Mouse (Mus musculus): ENCODE results near the gene Nagpa. TPM values are rescaled to one million over a fixed set of nuclear protein-coding genes. Genes with fewer than 3 reads are reported as not detected.

Gene Nagpa
- polyA plus RNA-seq, 1 experiment, result 41.7 TPM

DNA sequence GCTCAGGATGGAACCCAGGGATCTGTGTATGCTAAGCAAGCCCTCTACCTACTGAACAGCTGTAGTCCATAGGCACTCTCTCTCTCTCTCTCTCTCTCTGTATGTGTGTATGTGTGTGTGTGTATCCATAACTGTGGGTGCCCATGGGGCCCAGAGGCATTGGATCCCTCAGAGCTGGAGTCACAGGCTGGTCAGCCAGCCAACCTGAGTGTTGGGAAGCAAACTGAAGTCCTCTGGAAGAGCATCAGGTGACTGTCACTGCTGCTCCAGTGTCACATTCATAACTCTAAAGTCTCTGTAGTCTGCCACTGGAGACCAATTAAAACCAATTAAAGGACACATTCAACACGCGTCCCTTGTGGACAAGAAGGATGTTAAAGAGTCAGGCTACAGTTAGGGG lies 47.3 kb downstream of the Nagpa start:
- Histone ChIP-seq H3K27me3 (ENCODE audit: control insufficient read depth, insufficient read depth, low read length) (no peaks in the 10 kb centered on the region), H3K4me3 (ENCODE audit: extremely low read depth, insufficient read depth, insufficient read length) (no peak overlapping the region), H3K4me1 (ENCODE audit: control insufficient read depth, insufficient read depth, insufficient read length) (no peaks in the 10 kb centered on the region), H3K27ac (ENCODE audit: insufficient read depth, low read length) (no peak overlapping the region), H3K36me3 (ENCODE audit: control insufficient read depth, insufficient read depth, low read length) (no peaks in the 10 kb centered on the region)
- no peak for TF ChIP-seq CTCF (IDR thresholded peaks at IDR 0.05; ENCODE audit: extremely low read depth, insufficient read depth, insufficient read length, insufficient replicate concordance)
- TF ChIP-seq POLR2A (IDR thresholded peaks at IDR 0.05; ENCODE audit: low read depth, low read length), result no peak
- DNase-seq (ENCODE audit: low read depth in 1 of 2, low spot score in 2 of 2), result no peak
- WGBS, result 78% methylated on average over 2 of the region's 2 CpGs

- Histone ChIP-seq H3K36me3 (ENCODE audit: control insufficient read depth, insufficient read depth, low read length) (no peaks in the 10 kb centered on the region), H3K27me3 (ENCODE audit: control insufficient read depth, insufficient read depth, low read length) (no peaks in the 10 kb centered on the region), H3K4me1 (ENCODE audit: control insufficient read depth, insufficient read depth, insufficient read length) (no peaks in the 10 kb centered on the region), H3K27ac (ENCODE audit: insufficient read depth, low read length) (no peak overlapping the region), H3K4me3 (ENCODE audit: extremely low read depth, insufficient read depth, insufficient read length) (no peak overlapping the region)
- TF ChIP-seq POLR2A (IDR thresholded peaks at IDR 0.05; ENCODE audit: low read depth, low read length), result no peak
- no peak for TF ChIP-seq CTCF (IDR thresholded peaks at IDR 0.05; ENCODE audit: extremely low read depth, insufficient read depth, insufficient read length, insufficient replicate concordance)
- no peak for DNase-seq (ENCODE audit: low read depth in 1 of 2, low spot score in 2 of 2)
- 56% methylated on average over 3 of the region's 3 CpGs for WGBS
Measured at GRCm38 (mm10) chr16:5155014-5155413, 48.8 kb downstream of the Nagpa start.

DNA sequence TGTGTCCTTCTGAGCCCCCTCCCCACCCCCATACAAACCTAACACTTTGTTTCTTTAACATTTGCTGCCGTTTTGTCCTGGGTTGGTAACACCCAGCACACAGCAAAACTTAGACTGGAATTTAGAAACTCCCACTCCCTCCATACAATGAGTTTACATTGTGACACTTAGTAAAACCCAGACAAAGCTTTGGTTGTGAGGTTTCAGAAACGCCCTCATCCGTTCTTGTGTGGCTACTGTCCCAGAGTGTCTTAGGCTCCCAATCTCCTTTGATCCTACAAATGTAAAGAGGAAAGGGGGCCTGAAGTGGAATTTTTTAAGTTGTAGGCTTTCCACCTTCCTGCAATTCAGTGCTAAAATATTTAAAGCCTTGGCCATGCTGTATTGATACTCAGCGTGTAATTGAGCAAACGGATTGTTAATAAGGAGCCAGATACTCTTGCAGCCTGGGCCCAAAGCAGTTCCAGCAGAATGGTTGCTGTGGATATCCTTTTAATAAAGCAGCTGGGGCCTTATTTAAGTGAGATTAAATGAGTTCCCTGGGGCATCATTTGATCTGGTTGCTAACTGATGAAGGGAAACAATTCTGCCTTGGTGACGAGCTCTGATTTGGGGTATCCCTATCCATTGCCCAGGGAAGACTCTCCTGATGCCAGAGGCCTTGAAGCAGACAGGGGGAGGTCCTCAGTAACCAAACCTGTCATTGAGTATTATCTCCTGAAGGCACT lies 50.3 kb downstream of the Nagpa start:
- no peaks in the 10 kb centered on the region for H3K27me3 ChIP-seq (ENCODE audit: control insufficient read depth, insufficient read depth, low read length)
- H3K4me3 ChIP-seq (ENCODE audit: extremely low read depth, insufficient read depth, insufficient read length), result no peak overlapping the region
- no peaks in the 10 kb centered on the region for H3K36me3 ChIP-seq (ENCODE audit: control insufficient read depth, insufficient read depth, low read length)
- no peak for DNase-seq (ENCODE audit: low read depth in 1 of 2, low spot score in 2 of 2)
- TF ChIP-seq POLR2A (IDR thresholded peaks at IDR 0.05; ENCODE audit: low read depth, low read length) (no peak), CTCF (IDR thresholded peaks at IDR 0.05; ENCODE audit: extremely low read depth, insufficient read depth, insufficient read length, insufficient replicate concordance) (no peak)
- no peaks in the 10 kb centered on the region for H3K4me1 ChIP-seq (ENCODE audit: control insufficient read depth, insufficient read depth, insufficient read length)
- 78% methylated on average over 6 of the region's 6 CpGs for WGBS
- H3K27ac ChIP-seq (ENCODE audit: insufficient read depth, low read length), result no peak overlapping the region

GRCm38 (mm10) chr16:5150544-5150943 lies 53.3 kb downstream of the Nagpa start:
- WGBS, result 80% methylated on average over 10 of the region's 10 CpGs
- Histone ChIP-seq H3K4me3 (ENCODE audit: extremely low read depth, insufficient read depth, insufficient read length) (no peak overlapping the region), H3K27ac (ENCODE audit: insufficient read depth, low read length) (no peak overlapping the region), H3K27me3 (ENCODE audit: control insufficient read depth, insufficient read depth, low read length) (no peaks in the 10 kb centered on the region), H3K4me1 (ENCODE audit: control insufficient read depth, insufficient read depth, insufficient read length) (0 out of 2 replicates have a peak, but pooled peaks cover 3% of the 10 kb centered on the region), H3K36me3 (ENCODE audit: control insufficient read depth, insufficient read depth, low read length) (no peaks in the 10 kb centered on the region)
- no peak for DNase-seq (ENCODE audit: low read depth in 1 of 2, low spot score in 2 of 2)
- TF ChIP-seq CTCF (IDR thresholded peaks at IDR 0.05; ENCODE audit: extremely low read depth, insufficient read depth, insufficient read length, insufficient replicate concordance) (no peak), POLR2A (IDR thresholded peaks at IDR 0.05; ENCODE audit: low read depth, low read length) (no peak)

DNA sequence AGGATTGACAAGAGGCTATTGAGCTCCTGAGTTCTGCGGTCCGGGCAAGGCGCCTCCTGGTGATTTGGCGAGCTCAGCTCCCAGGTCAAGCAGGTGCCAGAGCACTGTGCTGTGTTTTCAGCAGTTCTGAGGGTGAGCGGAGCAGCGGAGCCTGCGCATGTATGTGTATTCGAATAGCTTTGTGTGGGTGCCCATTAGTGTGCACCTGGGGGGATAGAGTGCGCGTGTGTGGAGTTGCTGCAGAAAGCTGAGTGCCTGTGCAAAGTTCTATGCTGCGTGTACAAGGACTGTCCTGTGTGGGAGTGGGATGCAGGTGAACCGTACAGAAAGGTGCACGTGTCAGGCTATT lies 56.8 kb downstream of the Nagpa start, which contains the start of gene Sec14l5:
Gene Sec14l5, plus strand, starts transcription at position 73 of the 349 bp plus-strand sequence.
- WGBS, result 17% methylated on average over 13 of the region's 13 CpGs
- Histone ChIP-seq H3K4me3 (ENCODE audit: extremely low read depth, insufficient read depth, insufficient read length) (peak within 1 kb of the TSS; percentile 16; the same call in 1 of the 2 replicates), H3K27ac (ENCODE audit: insufficient read depth, low read length) (no peak within 1 kb of the TSS), H3K4me1 (ENCODE audit: control insufficient read depth, insufficient read depth, insufficient read length) (0 out of 2 replicates have a peak, but pooled peaks cover 3% of the 10 kb centered on the region), H3K36me3 (ENCODE audit: control insufficient read depth, insufficient read depth, low read length) (no peaks in the 10 kb centered on the region), H3K27me3 (ENCODE audit: control insufficient read depth, insufficient read depth, low read length) (no peaks in the 10 kb centered on the region)
- no peak for DNase-seq (ENCODE audit: low read depth in 1 of 2, low spot score in 2 of 2)
- no peak for TF ChIP-seq POLR2A (IDR thresholded peaks at IDR 0.05; ENCODE audit: low read depth, low read length)
- TF ChIP-seq CTCF (IDR thresholded peaks at IDR 0.05; ENCODE audit: extremely low read depth, insufficient read depth, insufficient read length, insufficient replicate concordance), result no peak

DNA sequence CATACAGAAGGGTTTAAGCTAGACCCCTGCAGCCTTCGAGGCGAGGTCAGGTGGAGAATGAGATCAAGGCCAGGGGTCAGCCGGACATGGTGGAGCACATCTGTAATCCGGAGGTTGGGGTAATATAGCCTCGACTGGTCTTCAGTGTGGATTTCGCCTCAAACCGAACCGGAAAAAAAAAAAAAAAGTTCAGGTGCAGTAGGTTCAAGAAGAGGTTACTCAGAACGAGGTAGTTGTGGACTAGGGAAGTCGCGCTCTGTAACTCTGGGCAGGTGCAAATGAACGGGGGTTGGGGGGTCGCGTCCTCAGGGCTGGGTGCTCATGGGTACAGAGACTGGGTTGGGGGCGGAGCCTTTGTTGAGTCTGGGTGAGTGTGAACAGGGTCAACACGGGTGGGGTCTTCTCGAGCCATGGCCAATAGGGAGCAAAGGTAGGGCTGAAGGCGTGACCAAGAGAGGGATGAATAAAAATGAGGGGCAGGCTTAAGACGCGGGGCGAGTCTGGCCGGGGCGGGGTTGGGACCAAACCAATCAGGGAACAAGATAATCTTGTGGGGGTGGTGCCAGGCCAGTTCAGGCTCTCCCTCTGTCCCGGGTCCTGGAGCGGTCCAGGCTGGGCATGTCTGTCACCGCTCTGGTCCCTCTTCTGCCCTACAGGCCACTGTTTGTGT lies 57.3 kb downstream of the Nagpa start:
- 3% methylated on average over 26 of the region's 26 CpGs for WGBS
- TF ChIP-seq CTCF (IDR thresholded peaks at IDR 0.05; ENCODE audit: extremely low read depth, insufficient read depth, insufficient read length, insufficient replicate concordance), result no peak
- TF ChIP-seq POLR2A (IDR thresholded peaks at IDR 0.05; ENCODE audit: low read depth, low read length), result no peak
- Histone ChIP-seq H3K27ac (ENCODE audit: insufficient read depth, low read length) (no peak overlapping the region), H3K27me3 (ENCODE audit: control insufficient read depth, insufficient read depth, low read length) (no peaks in the 10 kb centered on the region), H3K4me1 (ENCODE audit: control insufficient read depth, insufficient read depth, insufficient read length) (0 out of 2 replicates have a peak, but pooled peaks cover 3% of the 10 kb centered on the region), H3K36me3 (ENCODE audit: control insufficient read depth, insufficient read depth, low read length) (no peaks in the 10 kb centered on the region), H3K4me3 (ENCODE audit: extremely low read depth, insufficient read depth, insufficient read length) (peak overlapping the region; percentile 16; the same call in 1 of the 2 replicates)
- DNase-seq (ENCODE audit: low read depth in 1 of 2, low spot score in 2 of 2), result peak in 1 of 2 experiments; percentile 28
